Mouse (Mus musculus) gastrocnemius, postnatal 25 days (tissue): Measurements from ENCODE around the gene Ube2l3. TPM values are rescaled to one million over a fixed set of nuclear protein-coding genes. Genes with fewer than 3 reads are reported as not detected.

Experiments
- DNase-seq: peaks from one replicate; pipeline ENCODE4 v3.0.0; 2022
- total RNA-seq, 2 experiments: library from RNA; stranded (reverse); gene quantifications; 1 replicate in 1 of 2; 2 replicates in 1 of 2; pipeline ENCODE4 v1.2.3; 2021

The Ube2l3 gene
- total RNA-seq, 2 experiments from 2014 or later: 129 to 132 TPM

- DNase-seq: no peak
These were observed 55.0 kb downstream of the Ube2l3 start for GRCm38 (mm10) chr16:17147391-17147929.

GRCm38 (mm10) chr16:17146772-17147235 lies 55.6 kb downstream of the Ube2l3 start, which contains the start of gene Ccdc116:
Gene Ccdc116, minus strand, starts transcription at chr16:17147229.
- peak; percentile 68 for DNase-seq

GRCm38 (mm10) chr16:17144339-17144738 lies 58.1 kb downstream of the Ube2l3 start, which contains the start of gene Ydjc:
Gene Ydjc, plus strand, starts transcription at chr16:17144621.
- no peak for DNase-seq

GRCm38 (mm10) chr16:17137355-17137754 lies 65.1 kb downstream of the Ube2l3 start:
- DNase-seq: no peak

- no peak for DNase-seq
These were observed 69.6 kb downstream of the Ube2l3 start for GRCm38 (mm10) chr16:17132906-17133200.

GRCm38 (mm10) chr16:17132089-17132905 lies 70.2 kb downstream of the Ube2l3 start, which contains the start of gene Sdf2l1:
Gene Sdf2l1, minus strand, starts transcription at chr16:17132383.
- DNase-seq: peak; percentile 96

GRCm38 (mm10) chr16:17131191-17132088 lies 71.0 kb downstream of the Ube2l3 start:
- no peak for DNase-seq

- no peak for DNase-seq
These were observed 75.2 kb downstream of the Ube2l3 start for GRCm38 (mm10) chr16:17127292-17127691.

GRCm38 (mm10) chr16:17124871-17125520 lies 77.5 kb downstream of the Ube2l3 start, which contains the start of gene 2610318N02Rik:
Gene 2610318N02Rik, minus strand, starts transcription at chr16:17125167.
- DNase-seq: peak; percentile 40

GRCm38 (mm10) chr16:17124119-17124870 lies 78.2 kb downstream of the Ube2l3 start:
- DNase-seq: no peak

GRCm38 (mm10) chr16:17121569-17121968 lies 80.9 kb downstream of the Ube2l3 start:
- no peak for DNase-seq

GRCm38 (mm10) chr16:17117309-17117799 lies 85.1 kb downstream of the Ube2l3 start:
- DNase-seq: no peak

- peak; percentile 50 for DNase-seq
These were observed 91.4 kb downstream of the Ube2l3 start, which contains the start of gene Ppil2 for GRCm38 (mm10) chr16:17110771-17111743. Gene Ppil2, minus strand, starts transcription at chr16:17111257.

- no peak for DNase-seq
These were observed 97.8 kb downstream of the Ube2l3 start for GRCm38 (mm10) chr16:17104600-17104999.

GRCm38 (mm10) chr16:17102630-17103220 lies 99.7 kb downstream of the Ube2l3 start:
- no peak for DNase-seq
